Mouse (Mus musculus): ENCODE measurements around the gene H2-D1. TPM values are rescaled to one million over a fixed set of nuclear protein-coding genes. Genes with fewer than 3 reads are reported as not detected.
A peak's percentile ranks its signal among the peaks of the same experiment; 100 is the strongest.
"Not testable (repeated sequence)": the region's sequence is repeated elsewhere in the genome, so short reads cannot be mapped to it uniquely, and the experiment has no call there.

Gene H2-D1
- total and polyA plus RNA-seq, 2 experiments, result 506 to 676 TPM

DNA sequence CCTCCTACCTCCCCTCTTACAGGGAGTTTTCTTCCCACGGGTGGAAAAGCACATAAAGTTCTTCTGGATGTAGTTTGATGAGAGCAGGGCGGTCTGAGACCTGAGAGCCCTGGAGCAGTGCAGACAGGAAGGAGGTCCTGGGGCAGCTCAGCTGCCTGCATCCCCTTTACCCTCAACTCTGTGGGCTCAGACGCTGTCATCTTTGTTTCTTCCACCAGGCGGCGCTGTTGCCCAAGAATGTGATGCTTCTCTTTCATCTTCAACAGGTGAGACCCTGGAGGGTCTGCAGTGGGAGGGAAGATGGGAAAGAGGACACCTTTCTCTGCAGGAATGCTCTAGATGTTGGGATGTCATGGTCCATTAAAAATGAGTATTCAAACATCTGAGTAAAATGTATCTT lies 33.3 kb downstream of the H2-D1 start:
- not testable (repeated sequence) for H3K79me2 ChIP-seq (ENCODE audit: control insufficient read depth, insufficient read depth, low read length); H3K4me3 ChIP-seq (ENCODE audit: insufficient read depth, low read depth, low read length); DNase-seq (ENCODE audit: extremely low read depth, low read depth, low spot score); H3K27ac ChIP-seq (replicated peaks; ENCODE audit: insufficient read depth, low read depth, low read length); H3K27me3 ChIP-seq (ENCODE audit: control insufficient read depth, insufficient read depth, low read length); H3K4me1 ChIP-seq (ENCODE audit: control insufficient read depth, insufficient read depth, low read length); H3K9ac ChIP-seq (ENCODE audit: low read depth, low read length); H3K36me3 ChIP-seq (ENCODE audit: control insufficient read depth, insufficient read depth, low read length)
- WGBS, result 3% methylated on average over 5 of the region's 5 CpGs
- peak; percentile 64 for TF ChIP-seq CTCF (IDR thresholded peaks at IDR 0.05; ENCODE audit: low read depth, low read length)

DNA sequence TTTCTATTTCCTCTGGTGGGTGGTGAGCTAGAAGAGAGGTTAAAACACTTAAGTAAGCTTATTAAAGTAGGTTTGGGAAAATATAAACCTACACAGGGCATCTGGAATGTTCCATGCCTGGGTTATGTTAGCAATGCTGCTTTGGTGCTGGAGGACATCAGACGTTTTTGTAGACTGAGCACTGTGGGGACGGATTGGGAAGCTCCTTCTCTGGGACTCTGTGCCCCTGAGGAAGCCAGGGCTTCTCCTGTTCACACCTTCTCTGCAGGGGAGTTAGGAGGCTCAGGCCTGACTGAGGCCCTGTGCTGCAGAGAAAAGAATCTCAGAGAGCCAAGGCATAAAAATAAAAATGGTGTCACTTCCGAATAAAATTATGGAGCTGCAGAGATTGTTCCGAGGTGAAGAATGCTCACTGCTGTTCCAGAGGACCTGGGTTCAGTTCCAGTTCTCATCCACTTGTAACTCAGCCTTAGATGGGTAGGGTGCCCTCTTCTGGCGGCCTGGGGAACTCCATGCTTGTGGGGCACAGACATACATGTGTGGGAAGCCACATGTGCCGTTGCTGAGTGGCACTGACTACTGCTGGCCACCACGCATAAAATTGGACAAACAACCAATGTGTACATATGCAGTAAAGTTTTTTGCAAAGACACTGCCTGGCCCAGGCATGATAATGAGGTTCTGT lies 37.9 kb downstream of the H2-D1 start:
- not testable (repeated sequence) for H3K27ac ChIP-seq (replicated peaks; ENCODE audit: insufficient read depth, low read depth, low read length); H3K4me1 ChIP-seq (ENCODE audit: control insufficient read depth, insufficient read depth, low read length); DNase-seq (ENCODE audit: extremely low read depth, low read depth, low spot score); H3K79me2 ChIP-seq (ENCODE audit: control insufficient read depth, insufficient read depth, low read length); H3K9ac ChIP-seq (ENCODE audit: low read depth, low read length); H3K27me3 ChIP-seq (ENCODE audit: control insufficient read depth, insufficient read depth, low read length); H3K36me3 ChIP-seq (ENCODE audit: control insufficient read depth, insufficient read depth, low read length); H3K4me3 ChIP-seq (ENCODE audit: insufficient read depth, low read depth, low read length)
- 91% methylated on average over 7 of the region's 7 CpGs for WGBS
- TF ChIP-seq CTCF (IDR thresholded peaks at IDR 0.05; ENCODE audit: low read depth, low read length), result peak; percentile 16; the same call in 1 of the 2 replicates

DNA sequence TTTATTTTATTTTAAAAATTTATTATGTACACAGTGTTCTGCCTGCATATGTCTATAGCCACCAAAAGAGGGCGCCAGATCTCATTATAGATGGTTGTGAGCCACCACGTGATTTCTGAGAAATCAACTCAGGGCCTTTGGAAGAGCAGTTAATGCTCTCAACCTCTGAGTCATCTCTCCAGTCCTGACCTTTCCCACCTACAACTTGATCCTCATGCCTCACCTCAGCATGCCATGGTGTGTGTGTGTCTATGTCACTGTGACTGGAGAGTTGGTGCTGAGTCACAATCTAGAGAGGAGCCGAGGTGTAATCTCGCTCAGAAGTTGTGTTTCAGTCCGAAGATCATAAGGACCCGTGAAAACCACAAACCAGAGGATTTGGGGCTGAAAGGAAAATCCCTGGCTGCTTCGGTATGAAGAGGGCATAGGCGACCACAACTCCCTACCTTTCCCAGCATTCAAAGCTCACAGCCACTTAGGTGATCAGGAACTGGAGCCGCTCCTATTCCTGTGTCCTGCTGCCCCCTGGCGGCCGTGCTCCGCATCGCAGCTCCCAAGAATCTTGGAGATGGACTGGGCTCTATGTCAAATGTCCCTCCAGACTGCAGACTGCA lies 39.2 kb downstream of the H2-D1 start:
- peak; percentile 68 for DNase-seq (ENCODE audit: extremely low read depth, low read depth, low spot score)
- peaks cover 3% of the 10 kb centered on the region; the same call in 1 of the 2 replicates for H3K4me1 ChIP-seq (ENCODE audit: control insufficient read depth, insufficient read depth, low read length)
- no peak overlapping the region for H3K4me3 ChIP-seq (ENCODE audit: insufficient read depth, low read depth, low read length)
- H3K79me2 ChIP-seq (ENCODE audit: control insufficient read depth, insufficient read depth, low read length), result no peaks in the 10 kb centered on the region
- no peaks in the 10 kb centered on the region for H3K36me3 ChIP-seq (ENCODE audit: control insufficient read depth, insufficient read depth, low read length)
- H3K27ac ChIP-seq (replicated peaks; ENCODE audit: insufficient read depth, low read depth, low read length), result no peak overlapping the region; the same call in 1 of the 2 replicates
- 29% methylated on average over 13 of the region's 13 CpGs for WGBS
- TF ChIP-seq CTCF (IDR thresholded peaks at IDR 0.05; ENCODE audit: low read depth, low read length), result peak; percentile 92
- no peak for TF ChIP-seq POLR2A (IDR thresholded peaks at IDR 0.05; ENCODE audit: extremely low read depth, insufficient read depth, low read length)
- no peaks in the 10 kb centered on the region for H3K27me3 ChIP-seq (ENCODE audit: control insufficient read depth, insufficient read depth, low read length)
- H3K9ac ChIP-seq (ENCODE audit: low read depth, low read length), result 0 out of 2 replicates have a peak overlapping the region, but pooled peaks have one; percentile 3

DNA sequence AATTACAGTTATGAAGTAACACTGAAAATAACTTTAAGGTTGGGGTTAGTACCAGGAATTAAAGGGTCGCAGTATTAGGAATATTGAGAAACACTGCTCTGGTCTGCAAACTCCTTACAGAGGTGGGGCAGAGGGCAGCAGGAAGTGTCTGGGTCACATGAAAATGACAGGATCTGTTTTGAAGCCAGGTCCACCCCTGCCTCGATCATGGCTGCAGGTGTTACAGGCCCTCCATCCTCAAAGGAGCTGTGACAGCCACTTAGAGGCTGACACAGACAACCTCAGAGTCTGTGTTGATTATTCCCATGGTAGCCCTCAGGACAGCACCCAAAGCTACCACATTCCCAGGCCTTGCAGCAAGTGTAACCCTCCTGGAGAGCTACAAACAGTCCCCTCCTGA lies 40.7 kb downstream of the H2-D1 start:
- Histone ChIP-seq H3K36me3 (ENCODE audit: control insufficient read depth, insufficient read depth, low read length) (no peaks in the 10 kb centered on the region), H3K4me1 (ENCODE audit: control insufficient read depth, insufficient read depth, low read length) (peaks cover 3% of the 10 kb centered on the region; the same call in 1 of the 2 replicates), H3K27ac (replicated peaks; ENCODE audit: insufficient read depth, low read depth, low read length) (no peak overlapping the region), H3K9ac (ENCODE audit: low read depth, low read length) (no peak overlapping the region), H3K79me2 (ENCODE audit: control insufficient read depth, insufficient read depth, low read length) (no peaks in the 10 kb centered on the region), H3K4me3 (ENCODE audit: insufficient read depth, low read depth, low read length) (no peak overlapping the region), H3K27me3 (ENCODE audit: control insufficient read depth, insufficient read depth, low read length) (no peaks in the 10 kb centered on the region)
- 53% methylated on average over 2 of the region's 2 CpGs for WGBS
- no peak for DNase-seq (ENCODE audit: extremely low read depth, low read depth, low spot score)
- TF ChIP-seq CTCF (IDR thresholded peaks at IDR 0.05; ENCODE audit: low read depth, low read length) (no peak), POLR2A (IDR thresholded peaks at IDR 0.05; ENCODE audit: extremely low read depth, insufficient read depth, low read length) (no peak)

DNA sequence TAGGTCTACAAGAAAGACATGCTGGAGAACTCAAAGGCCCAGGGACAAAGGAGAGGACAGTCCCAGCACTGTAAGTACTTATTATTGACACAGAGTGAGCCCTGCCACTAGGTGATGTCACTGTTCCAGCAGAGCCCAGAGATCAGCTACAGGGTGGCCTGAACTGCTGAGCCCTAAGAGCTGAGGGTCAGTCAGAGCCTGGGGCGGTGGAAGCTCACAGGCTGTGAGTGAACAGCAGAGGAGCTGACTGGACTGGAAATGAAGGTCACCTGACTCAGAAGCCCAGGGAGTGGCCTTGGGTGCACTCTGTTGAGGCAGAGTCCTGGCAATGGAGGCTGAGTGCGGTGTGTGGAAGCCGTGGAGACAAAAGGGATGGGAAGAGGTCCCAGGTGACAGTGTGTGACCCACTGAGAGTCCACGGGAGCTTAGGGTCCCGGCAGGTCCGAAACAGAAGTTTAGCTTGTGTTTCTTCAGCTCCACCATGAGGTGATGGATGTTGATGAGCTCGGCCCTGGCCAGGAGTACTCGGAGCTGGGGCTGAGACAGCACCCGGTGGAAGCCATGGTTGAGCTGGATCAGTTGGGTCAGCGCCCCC lies 41.3 kb downstream of the H2-D1 start:
- DNase-seq (ENCODE audit: extremely low read depth, low read depth, low spot score), result peak; percentile 59
- Histone ChIP-seq H3K36me3 (ENCODE audit: control insufficient read depth, insufficient read depth, low read length) (no peaks in the 10 kb centered on the region), H3K4me1 (ENCODE audit: control insufficient read depth, insufficient read depth, low read length) (peaks cover 3% of the 10 kb centered on the region; the same call in 1 of the 2 replicates), H3K27me3 (ENCODE audit: control insufficient read depth, insufficient read depth, low read length) (no peaks in the 10 kb centered on the region), H3K9ac (ENCODE audit: low read depth, low read length) (no peak overlapping the region), H3K27ac (replicated peaks; ENCODE audit: insufficient read depth, low read depth, low read length) (no peak overlapping the region), H3K79me2 (ENCODE audit: control insufficient read depth, insufficient read depth, low read length) (no peaks in the 10 kb centered on the region), H3K4me3 (ENCODE audit: insufficient read depth, low read depth, low read length) (no peak overlapping the region)
- TF ChIP-seq POLR2A (IDR thresholded peaks at IDR 0.05; ENCODE audit: extremely low read depth, insufficient read depth, low read length) (no peak), CTCF (IDR thresholded peaks at IDR 0.05; ENCODE audit: low read depth, low read length) (no peak)
- 85% methylated on average over 10 of the region's 10 CpGs for WGBS

DNA sequence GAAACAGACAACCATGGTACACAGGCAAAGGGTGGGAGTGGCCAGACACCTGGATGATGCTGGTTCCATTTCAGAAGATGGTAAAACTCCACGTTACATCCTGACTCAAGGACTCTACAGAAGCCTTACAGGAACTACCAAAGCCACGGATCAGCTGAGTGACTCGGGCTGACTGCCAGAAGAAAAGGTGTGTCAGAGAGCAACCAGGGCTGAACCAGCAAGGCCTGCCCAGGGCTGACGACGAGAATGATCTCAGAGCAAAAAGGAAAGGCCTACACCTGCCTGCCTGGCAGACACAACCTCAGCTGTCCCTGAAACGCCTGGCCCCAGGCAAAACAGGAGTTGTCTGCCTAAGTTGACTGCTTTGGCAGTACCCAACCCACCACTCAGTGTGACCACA lies 41.9 kb downstream of the H2-D1 start:
- peak; percentile 17 for DNase-seq (ENCODE audit: extremely low read depth, low read depth, low spot score)
- H3K9ac ChIP-seq (ENCODE audit: low read depth, low read length), result no peak overlapping the region
- H3K79me2 ChIP-seq (ENCODE audit: control insufficient read depth, insufficient read depth, low read length), result no peaks in the 10 kb centered on the region
- no peak overlapping the region for H3K27ac ChIP-seq (replicated peaks; ENCODE audit: insufficient read depth, low read depth, low read length)
- H3K36me3 ChIP-seq (ENCODE audit: control insufficient read depth, insufficient read depth, low read length), result no peaks in the 10 kb centered on the region
- no peaks in the 10 kb centered on the region for H3K27me3 ChIP-seq (ENCODE audit: control insufficient read depth, insufficient read depth, low read length)
- H3K4me3 ChIP-seq (ENCODE audit: insufficient read depth, low read depth, low read length), result no peak overlapping the region
- H3K4me1 ChIP-seq (ENCODE audit: control insufficient read depth, insufficient read depth, low read length), result peaks cover 3% of the 10 kb centered on the region; the same call in 1 of the 2 replicates
- WGBS, result 54% methylated on average over 6 of the region's 6 CpGs
- TF ChIP-seq POLR2A (IDR thresholded peaks at IDR 0.05; ENCODE audit: extremely low read depth, insufficient read depth, low read length), result no peak
- no peak for TF ChIP-seq CTCF (IDR thresholded peaks at IDR 0.05; ENCODE audit: low read depth, low read length)

DNA sequence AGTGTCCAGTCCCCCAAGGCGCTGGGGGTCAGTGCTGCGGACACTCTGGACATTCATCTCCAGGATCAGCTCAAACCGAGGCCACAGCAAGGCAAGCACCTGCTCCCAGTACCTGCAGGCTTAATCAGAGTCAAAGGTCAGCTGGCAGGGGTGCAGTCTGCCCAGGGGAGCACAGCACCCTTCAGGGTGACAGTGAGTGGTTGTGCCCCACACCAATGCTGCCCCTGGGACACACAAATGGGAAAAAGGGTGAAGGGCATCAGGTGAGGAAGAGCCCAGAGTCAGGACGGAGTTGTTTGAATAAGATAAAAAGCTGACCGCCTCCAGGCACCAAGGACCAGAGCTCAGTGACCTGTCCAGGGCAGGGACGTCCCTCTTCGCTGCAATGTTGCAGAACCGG lies 42.4 kb downstream of the H2-D1 start:
- H3K27me3 ChIP-seq (ENCODE audit: control insufficient read depth, insufficient read depth, low read length); H3K27ac ChIP-seq (replicated peaks; ENCODE audit: insufficient read depth, low read depth, low read length); H3K9ac ChIP-seq (ENCODE audit: low read depth, low read length); H3K79me2 ChIP-seq (ENCODE audit: control insufficient read depth, insufficient read depth, low read length); H3K36me3 ChIP-seq (ENCODE audit: control insufficient read depth, insufficient read depth, low read length); H3K4me1 ChIP-seq (ENCODE audit: control insufficient read depth, insufficient read depth, low read length); H3K4me3 ChIP-seq (ENCODE audit: insufficient read depth, low read depth, low read length): not testable (repeated sequence)
- DNase-seq (ENCODE audit: extremely low read depth, low read depth, low spot score), result peak; percentile 54
- 32% methylated on average over 8 of the region's 8 CpGs for WGBS

Data from liver, adult 2 months (tissue).